Mouse (Mus musculus) hindbrain, embryonic 16.5 days (tissue): ENCODE results near the gene Cul4a. TPM values are rescaled to one million over a fixed set of nuclear protein-coding genes. Genes with fewer than 3 reads are reported as not detected.

Experiments
- ATAC-seq: fragments of 200-750 bp; cut with Nextera tagmentation; 2 replicates; pipeline ENCODE4 v1.8.0; 2017; ENCODE audit warnings: moderate TSS enrichment, moderate library complexity
- H3K27ac ChIP-seq: fragments of 300-500 bp; sonication (generic); 2 replicates; pipeline ENCODE4 v1.5.1; 2014; ENCODE audit warnings: low read depth, mild to moderate bottlenecking, control low read depth, low read length, moderate library complexity
- H3K27me3 ChIP-seq: fragments of 300-500 bp; sonication (generic); replicated peaks from 2 replicates; pipeline ENCODE4 v1.6.1; 2014; ENCODE audit warnings: low read length; ENCODE audit not compliant: control insufficient read depth, insufficient read depth
- H3K36me3 ChIP-seq: fragments of 300-500 bp; sonication (generic); 2 replicates; pipeline ENCODE4 v1.6.1; 2014; ENCODE audit warnings: mild to moderate bottlenecking, low read length, moderate library complexity, mixed read lengths; ENCODE audit not compliant: control insufficient read depth, insufficient read depth
- H3K4me1 ChIP-seq: fragments of 300-500 bp; sonication (generic); 2 replicates; pipeline ENCODE4 v1.6.1; 2014; ENCODE audit warnings: low read depth, low read length; ENCODE audit not compliant: control insufficient read depth, insufficient read depth
- H3K4me2 ChIP-seq: fragments of 300-500 bp; sonication (generic); 2 replicates; pipeline ENCODE4 v1.6.1; 2014; ENCODE audit warnings: mild to moderate bottlenecking, low read length, control low read depth, moderate library complexity
- H3K4me3 ChIP-seq: fragments of 300-500 bp; sonication (generic); 2 replicates; pipeline ENCODE4 v1.5.1; 2014; ENCODE audit warnings: mild to moderate bottlenecking, low read length, control low read depth, moderate library complexity
- H3K9ac ChIP-seq: fragments of 300-500 bp; sonication (generic); 2 replicates; pipeline ENCODE4 v1.6.1; 2014; ENCODE audit warnings: low read depth, mild to moderate bottlenecking, control low read depth, low read length, moderate library complexity
- H3K9me3 ChIP-seq: fragments of 300-500 bp; sonication (generic); 2 replicates; pipeline ENCODE4 v1.6.1; 2014; ENCODE audit warnings: mild to moderate bottlenecking, low read length, moderate library complexity; ENCODE audit not compliant: control insufficient read depth
- WGBS: fragments of 180-500 bp; shearing (Covaris S2); extraction: QIAGEN DNeasy Blood & Tissue Kit; methylation state at CpG from one replicate; pipeline ENCODE4 v1.1.7; 2014; 5-methylcytosine and 5-hydroxymethylcytosine counted together
- polyA plus RNA-seq: library from polyadenylated mRNA; unstranded; fragments of >200 nt; fragmentation: Nextera tagmentation; extraction: Ambion mirVana; gene quantifications from 2 replicates; pipeline ENCODE4 v1.2.1, GENCODE M21; 2015

The Cul4a gene
- polyA plus RNA-seq, 1 experiment from 2014 or later, result 67.5 TPM

- Histone ChIP-seq H3K9ac (no peak overlapping the region), H3K27ac (no peak overlapping the region), H3K27me3 (no peaks in the 10 kb centered on the region), H3K4me3 (no peak overlapping the region), H3K36me3 (peaks cover 3% of the 10 kb centered on the region; the same call in 1 of the 2 replicates), H3K9me3 (no peaks in the 10 kb centered on the region), H3K4me1 (peaks cover 4% of the 10 kb centered on the region), H3K4me2 (no peak overlapping the region)
- ATAC-seq, result no peak
- WGBS, result 78% methylated on average over 9 of the region's 9 CpGs
These were observed 48.7 kb downstream of the Cul4a start for GRCm38 (mm10) chr8:13154099-13154498.

- H3K27me3 ChIP-seq, result no peaks in the 10 kb centered on the region
- H3K36me3 ChIP-seq, result no peaks in the 10 kb centered on the region; the same call in 1 of the 2 replicates
- ATAC-seq, result no peak
- H3K4me2 ChIP-seq, result no peak overlapping the region
- WGBS, result 71% methylated on average over 9 of the region's 9 CpGs
- peaks cover 10% of the 10 kb centered on the region for H3K4me1 ChIP-seq
- H3K4me3 ChIP-seq, result no peak overlapping the region
- no peak overlapping the region for H3K9ac ChIP-seq
- H3K9me3 ChIP-seq, result no peaks in the 10 kb centered on the region
- H3K27ac ChIP-seq, result no peak overlapping the region
These were observed 49.9 kb downstream of the Cul4a start for GRCm38 (mm10) chr8:13155358-13155757.

GRCm38 (mm10) chr8:13156327-13157097 is 51.1 kb downstream of the Cul4a start:
- no peak overlapping the region for H3K4me2 ChIP-seq
- H3K36me3 ChIP-seq, result no peaks in the 10 kb centered on the region
- no peaks in the 10 kb centered on the region for H3K9me3 ChIP-seq
- H3K4me3 ChIP-seq, result no peak overlapping the region
- H3K9ac ChIP-seq, result no peak overlapping the region
- no peaks in the 10 kb centered on the region for H3K27me3 ChIP-seq
- no peak overlapping the region for H3K27ac ChIP-seq
- no peak for ATAC-seq
- peaks cover 14% of the 10 kb centered on the region for H3K4me1 ChIP-seq
- 77% methylated on average over 12 of the region's 12 CpGs for WGBS

GRCm38 (mm10) chr8:13158718-13159376 is 53.4 kb downstream of the Cul4a start, which contains the start of gene Lamp1:
Gene Lamp1 (plus strand): TSS chr8:13159161.
- WGBS, result 3% methylated on average over 25 of the region's 50 CpGs
- no peaks in the 10 kb centered on the region for H3K36me3 ChIP-seq
- peak within 1 kb of the TSS; percentile 98 for H3K9ac ChIP-seq
- H3K4me3 ChIP-seq, result peak within 1 kb of the TSS; percentile 96
- no peaks in the 10 kb centered on the region for H3K27me3 ChIP-seq
- H3K4me1 ChIP-seq, result peaks cover 20% of the 10 kb centered on the region
- H3K4me2 ChIP-seq, result peak within 1 kb of the TSS; percentile 95
- H3K27ac ChIP-seq, result peak within 1 kb of the TSS; percentile 77
- peak; percentile 97 for ATAC-seq
- no peaks in the 10 kb centered on the region for H3K9me3 ChIP-seq

GRCm38 (mm10) chr8:13159377-13159881 is 54.0 kb downstream of the Cul4a start:
- H3K4me1 ChIP-seq, result peaks cover 20% of the 10 kb centered on the region
- 0% methylated on average over 38 of the region's 49 CpGs for WGBS
- ATAC-seq, result peak; percentile 75

GRCm38 (mm10) chr8:13160691-13161090 is 55.3 kb downstream of the Cul4a start:
- Histone ChIP-seq H3K9ac (no peak overlapping the region), H3K4me2 (peak overlapping the region; percentile 95), H3K27me3 (no peaks in the 10 kb centered on the region), H3K27ac (no peak overlapping the region), H3K9me3 (no peaks in the 10 kb centered on the region), H3K4me1 (peaks cover 20% of the 10 kb centered on the region), H3K4me3 (no peak overlapping the region), H3K36me3 (no peaks in the 10 kb centered on the region)
- WGBS, result 86% methylated on average over 3 of the region's 3 CpGs
- ATAC-seq, result no peak

More at GRCm38 (mm10) chr8:13159377-13159881, 54.0 kb downstream of the Cul4a start:
- Histone ChIP-seq H3K27ac (peak overlapping the region; percentile 77), H3K4me2 (peak overlapping the region; percentile 95), H3K27me3 (no peaks in the 10 kb centered on the region), H3K4me3 (peak overlapping the region; percentile 96), H3K9ac (peak overlapping the region; percentile 98), H3K9me3 (no peaks in the 10 kb centered on the region), H3K36me3 (no peaks in the 10 kb centered on the region)

- no peak for ATAC-seq
- Histone ChIP-seq H3K4me2 (no peak overlapping the region), H3K27ac (no peak overlapping the region), H3K9ac (no peak overlapping the region), H3K9me3 (no peaks in the 10 kb centered on the region), H3K27me3 (no peaks in the 10 kb centered on the region), H3K4me1 (peaks cover 20% of the 10 kb centered on the region), H3K36me3 (peaks cover 4% of the 10 kb centered on the region; the same call in 1 of the 2 replicates), H3K4me3 (no peak overlapping the region)
- 75% methylated on average over 6 of the region's 6 CpGs for WGBS
These were observed 56.7 kb downstream of the Cul4a start for GRCm38 (mm10) chr8:13162098-13162497.

GRCm38 (mm10) chr8:13163563-13163962 is 58.1 kb downstream of the Cul4a start:
- H3K4me3 ChIP-seq, result no peak overlapping the region
- H3K36me3 ChIP-seq, result peaks cover 16% of the 10 kb centered on the region
- H3K27me3 ChIP-seq, result no peaks in the 10 kb centered on the region
- no peaks in the 10 kb centered on the region for H3K9me3 ChIP-seq
- H3K27ac ChIP-seq, result no peak overlapping the region
- H3K9ac ChIP-seq, result no peak overlapping the region
- WGBS, result 90% methylated on average over 1 of the region's 1 CpGs
- peaks cover 17% of the 10 kb centered on the region for H3K4me1 ChIP-seq
- no peak overlapping the region for H3K4me2 ChIP-seq
- no peak for ATAC-seq

GRCm38 (mm10) chr8:13164361-13164760 is 58.9 kb downstream of the Cul4a start:
- 94% methylated on average over 5 of the region's 5 CpGs for WGBS
- no peak for ATAC-seq

More at GRCm38 (mm10) chr8:13164361-13164760, 58.9 kb downstream of the Cul4a start:
- H3K27ac ChIP-seq, result no peak overlapping the region
- H3K9ac ChIP-seq, result no peak overlapping the region
- H3K4me3 ChIP-seq, result no peak overlapping the region
- no peak overlapping the region for H3K4me2 ChIP-seq
- no peaks in the 10 kb centered on the region for H3K9me3 ChIP-seq
- H3K36me3 ChIP-seq, result peaks cover 16% of the 10 kb centered on the region
- peaks cover 16% of the 10 kb centered on the region for H3K4me1 ChIP-seq
- H3K27me3 ChIP-seq, result no peaks in the 10 kb centered on the region
